Mouse (Mus musculus) cerebellum, adult 2 months (tissue): ENCODE data around the gene Ttc17. TPM values are rescaled to one million over a fixed set of nuclear protein-coding genes. Genes with fewer than 3 reads are reported as not detected.

Experiments
- DNase-seq, 2 experiments: peaks; one replicate each; pipeline ENCODE4 v3.0.0; 2021
- H3K27ac ChIP-seq: fragments of 200-500 bp; 2 replicates; pipeline ENCODE4 v1.5.1; 2012; ENCODE audit warnings: low read length, control low read depth, inconsistent platforms; ENCODE audit not compliant: insufficient read depth
- H3K27me3 ChIP-seq: fragments of 200-500 bp; 2 replicates; pipeline ENCODE4 v1.6.1; 2012; ENCODE audit warnings: inconsistent platforms, mild to moderate bottlenecking, low read length, moderate library complexity; ENCODE audit not compliant: control insufficient read depth, insufficient read depth
- H3K4me1 ChIP-seq: fragments of 200-500 bp; 2 replicates; pipeline ENCODE4 v1.6.1; 2011; ENCODE audit warnings: low read length; ENCODE audit not compliant: control insufficient read depth, insufficient read depth
- H3K4me3 ChIP-seq: fragments of 200-500 bp; replicated peaks from 2 replicates; pipeline ENCODE3; 2011; ENCODE audit warnings: mild to moderate bottlenecking, low read depth, low read length, control low read depth; ENCODE audit not compliant: insufficient read depth
- CTCF ChIP-seq: fragments of 200-500 bp; IDR thresholded peaks from 2 replicates; pipeline ENCODE4 v1.5.1; 2011; ENCODE audit warnings: low read depth, mild to moderate bottlenecking, control low read depth, low read length, moderate library complexity, borderline replicate concordance; ENCODE audit not compliant: insufficient read depth
- POLR2A ChIP-seq: fragments of 200-500 bp; IDR thresholded peaks from 2 replicates; pipeline ENCODE4 v1.6.1; 2011; ENCODE audit warnings: low read length, control low read depth, borderline replicate concordance; ENCODE audit not compliant: insufficient read depth
- WGBS: fragments of 180-500 bp; shearing (Covaris S2); methylation state at CpG from one replicate; pipeline ENCODE4 v1.1.7; 2018; 5-methylcytosine and 5-hydroxymethylcytosine counted together
- polyA plus RNA-seq: library from polyadenylated mRNA; depleted of rRNA; stranded (reverse); fragments of >200 nt; gene quantifications from 2 replicates; pipeline ENCODE4 v1.2.3, GENCODE M21; 2012

Gene Ttc17
- polyA plus RNA-seq, 1 experiment, result 44.6 TPM

DNA sequence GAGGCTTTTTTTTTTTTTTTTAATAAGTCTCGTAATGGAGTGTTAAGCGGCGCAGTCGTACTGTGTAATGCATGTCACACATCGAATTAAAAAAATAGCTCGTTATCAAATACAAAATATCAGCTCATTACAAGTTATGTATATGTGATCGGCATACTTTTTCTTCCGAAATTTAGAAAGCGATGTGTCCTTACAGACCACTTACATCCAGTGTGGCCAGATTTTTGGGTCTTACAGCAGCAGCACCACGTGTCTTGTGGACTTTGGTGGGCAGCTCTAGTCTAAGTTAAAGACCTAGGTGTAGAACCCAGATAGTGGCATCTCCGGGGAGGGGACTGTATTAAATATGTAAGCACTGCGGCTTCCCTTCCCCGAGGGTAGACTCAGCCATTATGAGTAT is 532 bp upstream of the Ttc17 start:
- no peak for TF ChIP-seq CTCF
- TF ChIP-seq POLR2A, result no peak
- no peak overlapping the region for H3K27ac ChIP-seq
- no peaks in the 10 kb centered on the region; the same call in 1 of the 2 replicates for H3K4me1 ChIP-seq
- H3K27me3 ChIP-seq, result no peaks in the 10 kb centered on the region
- 1% methylated on average over 13 of the region's 13 CpGs for WGBS
- no peak for DNase-seq
- peak overlapping the region; percentile 100 for H3K4me3 ChIP-seq

DNA sequence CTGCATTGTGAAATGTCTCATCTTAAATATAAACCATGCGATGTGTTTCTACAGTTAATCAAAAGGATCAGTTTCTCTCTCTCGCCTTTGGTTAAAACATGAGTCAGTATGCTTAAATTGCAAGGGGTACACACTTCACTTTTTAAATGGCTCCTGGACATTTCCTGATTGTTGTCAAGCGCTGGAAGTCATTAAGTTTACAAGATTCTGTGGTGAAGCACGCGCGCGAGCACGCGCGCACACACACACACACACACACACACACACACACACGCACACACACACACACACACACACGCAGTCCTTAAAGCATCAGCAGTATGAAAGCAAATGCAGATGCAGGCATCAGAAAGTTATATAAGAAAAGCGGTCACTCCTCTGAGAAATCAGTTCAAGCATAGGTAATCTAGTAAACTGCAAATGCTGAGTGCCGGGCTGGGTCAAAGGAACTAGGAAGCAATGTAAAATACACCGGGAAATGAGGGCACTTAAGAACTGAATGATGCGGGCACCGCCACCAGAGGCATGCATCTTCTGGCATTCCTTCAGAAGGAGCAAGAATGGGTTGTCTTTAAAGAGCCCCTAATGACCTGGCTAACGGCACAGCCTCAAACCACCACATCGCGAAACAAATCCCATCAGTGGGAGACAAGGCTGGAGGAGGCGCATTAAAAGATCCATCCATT is 949 bp downstream of the Ttc17 start:
- Histone ChIP-seq H3K27ac (peak overlapping the region; percentile 99), H3K4me3 (peak overlapping the region; percentile 100), H3K4me1 (no peaks in the 10 kb centered on the region; the same call in none of the 2 replicates), H3K27me3 (no peaks in the 10 kb centered on the region)
- 6% methylated on average over 21 of the region's 21 CpGs for WGBS
- no peak for TF ChIP-seq POLR2A
- no peak for TF ChIP-seq CTCF
- no peak for DNase-seq

DNA sequence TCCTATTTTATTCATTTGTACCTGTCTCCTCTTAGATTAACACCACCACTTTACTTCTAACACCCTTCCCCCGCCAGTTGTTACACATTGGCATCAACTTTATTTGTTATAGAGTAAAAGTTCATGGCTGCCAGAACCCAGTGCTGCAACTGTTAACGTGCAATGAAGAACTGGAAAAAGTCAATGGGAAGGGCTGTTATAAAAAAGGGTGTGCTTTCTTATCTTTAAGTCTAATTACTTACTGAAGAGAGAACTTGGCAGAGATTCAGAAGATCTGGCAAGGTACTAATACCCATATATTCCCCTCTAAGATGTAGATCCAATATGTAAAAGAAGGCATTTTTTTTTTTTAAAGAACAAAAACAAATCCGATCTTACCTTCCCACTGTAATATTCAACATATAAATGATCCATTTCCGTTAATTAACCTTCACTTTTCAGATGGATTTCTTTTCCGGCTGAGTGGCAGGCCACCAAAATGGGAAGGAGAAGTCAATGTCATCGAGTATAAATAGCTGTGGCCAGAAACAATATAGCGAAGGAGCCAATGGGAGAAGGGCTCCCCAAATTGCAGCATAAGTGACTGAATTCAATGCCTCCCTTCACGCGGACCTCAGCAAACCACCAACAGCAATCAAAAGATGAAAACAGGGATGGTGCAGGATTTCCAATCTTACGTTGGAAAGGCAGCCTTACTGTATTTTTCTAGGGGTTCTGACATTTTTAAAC is 1.8 kb downstream of the Ttc17 start:
- peak in 1 of 2 experiments; percentile 34 for DNase-seq
- no peak for TF ChIP-seq CTCF
- no peak for TF ChIP-seq POLR2A
- 36% methylated on average over 10 of the region's 10 CpGs for WGBS

DNA sequence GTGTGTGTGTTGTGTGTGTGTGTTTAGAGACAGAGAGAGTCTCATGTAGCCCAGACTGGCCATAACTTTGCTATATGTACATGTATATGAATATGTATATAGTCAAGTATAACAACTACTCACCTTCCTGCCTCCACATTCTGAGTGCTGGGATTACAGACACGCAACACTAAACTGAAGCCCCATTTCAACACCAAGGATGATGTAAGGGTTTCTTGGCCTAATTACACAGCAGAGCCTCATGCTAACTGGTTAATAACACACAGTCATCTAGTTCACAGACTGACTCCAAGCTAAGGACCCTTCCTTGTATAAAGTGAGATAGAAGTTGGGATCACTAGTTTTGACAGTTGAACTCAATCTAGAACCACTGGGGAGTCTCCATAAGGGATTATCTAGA is 3.9 kb downstream of the Ttc17 start:
- no peak overlapping the region for H3K4me3 ChIP-seq
- no peak for DNase-seq
- no peaks in the 10 kb centered on the region for H3K27me3 ChIP-seq
- H3K4me1 ChIP-seq, result peaks cover 24% of the 10 kb centered on the region
- no peak overlapping the region for H3K27ac ChIP-seq
- no peak for TF ChIP-seq CTCF
- TF ChIP-seq POLR2A, result no peak
- 91% methylated on average over 1 of the region's 1 CpGs for WGBS

More for the DNA sequence above, 1.8 kb downstream of the Ttc17 start:
- Histone ChIP-seq H3K27me3 (no peaks in the 10 kb centered on the region), H3K27ac (no peak overlapping the region), H3K4me3 (peak overlapping the region; percentile 100), H3K4me1 (peaks cover 3% of the 10 kb centered on the region)

DNA sequence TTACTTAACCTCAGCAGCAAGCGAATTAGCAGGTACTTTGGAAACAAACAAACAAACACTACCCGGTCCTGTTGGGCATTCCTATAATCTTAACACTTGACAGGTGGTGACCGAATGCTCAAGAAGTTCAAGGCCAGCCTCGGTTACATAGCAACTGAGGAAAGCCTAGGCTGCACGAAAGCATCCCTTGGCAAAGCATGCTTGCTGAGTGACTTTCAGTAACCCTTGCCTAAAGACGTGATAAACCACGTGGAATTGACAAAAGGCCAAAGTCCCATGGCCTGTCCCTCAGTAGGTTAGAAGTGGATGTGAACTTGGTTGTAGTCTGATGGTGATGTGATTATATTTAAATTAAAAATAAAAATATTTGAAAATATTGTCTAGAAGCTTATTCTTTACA is 4.4 kb downstream of the Ttc17 start:
- Histone ChIP-seq H3K4me1 (peaks cover 26% of the 10 kb centered on the region), H3K27ac (no peak overlapping the region), H3K4me3 (no peak overlapping the region), H3K27me3 (no peaks in the 10 kb centered on the region)
- TF ChIP-seq POLR2A, result no peak
- TF ChIP-seq CTCF, result no peak
- WGBS, result 32% methylated on average over 7 of the region's 7 CpGs
- no peak for DNase-seq

DNA sequence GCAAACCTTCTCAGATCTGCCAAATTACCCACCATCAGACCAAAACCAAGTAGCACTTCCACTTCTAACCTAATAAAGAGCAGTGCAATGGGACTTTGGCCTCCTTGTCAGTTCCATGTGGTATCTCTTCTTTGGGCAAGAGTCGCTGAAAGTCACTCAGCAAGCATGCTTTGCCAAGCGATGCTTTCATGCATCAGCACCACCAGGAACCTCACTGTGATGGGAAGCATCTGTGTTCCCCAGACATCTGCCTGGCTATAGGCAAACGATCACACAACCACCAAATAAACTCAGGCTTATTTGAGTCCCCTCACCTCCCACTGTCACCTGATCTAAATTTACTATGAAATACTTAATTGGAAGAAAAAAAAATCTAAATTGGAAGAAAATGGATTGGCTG is 5.5 kb downstream of the Ttc17 start:
- WGBS, result 21% methylated on average over 3 of the region's 3 CpGs
- no peak for TF ChIP-seq CTCF
- no peak for TF ChIP-seq POLR2A
- no peak overlapping the region for H3K4me3 ChIP-seq

DNA sequence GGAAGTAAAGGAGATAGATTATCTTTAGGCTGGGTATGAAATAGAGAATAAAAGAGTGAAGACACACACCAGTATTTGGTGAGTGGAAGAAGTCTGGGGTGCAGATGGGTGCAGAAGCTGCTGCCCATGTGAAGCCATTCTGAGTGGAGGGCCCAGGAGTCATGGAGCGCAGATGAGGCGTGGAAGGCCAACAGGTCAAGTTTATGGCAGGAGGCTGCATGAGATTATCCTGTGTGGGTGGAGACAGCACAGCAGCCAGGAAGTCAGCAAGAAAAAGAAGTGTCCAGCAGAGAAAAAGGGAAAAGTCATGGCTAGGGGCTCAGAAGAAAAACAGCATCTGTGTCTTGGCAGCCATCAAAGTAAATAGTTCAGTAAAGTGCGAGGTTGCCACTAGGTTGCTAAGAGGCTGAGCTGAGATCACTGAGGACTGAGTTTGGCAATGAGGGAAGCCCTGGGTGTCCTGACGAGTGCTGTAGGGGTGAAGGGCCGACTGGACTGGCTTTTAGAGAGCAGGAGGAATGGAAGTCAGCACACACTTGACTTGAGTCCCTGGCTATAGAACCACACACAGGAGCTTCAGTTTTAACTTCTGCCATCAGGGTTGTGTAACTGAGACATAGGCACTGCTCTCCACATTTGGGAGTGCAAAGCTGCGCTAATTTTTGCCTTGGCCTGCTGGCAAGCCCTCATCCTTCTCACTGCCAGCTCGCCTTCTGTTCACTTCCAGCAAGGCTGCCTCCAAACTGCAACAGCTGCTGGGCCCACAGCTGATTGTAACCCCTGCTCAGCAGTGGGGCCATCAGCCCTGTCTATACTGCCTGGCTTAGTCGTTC is 8.1 kb downstream of the Ttc17 start:
- H3K27ac ChIP-seq, result peak overlapping the region; percentile 72
- H3K27me3 ChIP-seq, result no peaks in the 10 kb centered on the region
- TF ChIP-seq CTCF, result no peak
- TF ChIP-seq POLR2A, result no peak
- DNase-seq, result peak; percentile 82 to 87
- peaks cover 29% of the 10 kb centered on the region for H3K4me1 ChIP-seq
- H3K4me3 ChIP-seq, result no peak overlapping the region
- WGBS, result 7% methylated on average over 8 of the region's 8 CpGs

More for the DNA sequence above, 5.5 kb downstream of the Ttc17 start:
- Histone ChIP-seq H3K27me3 (no peaks in the 10 kb centered on the region), H3K4me1 (peaks cover 29% of the 10 kb centered on the region), H3K27ac (no peak overlapping the region)
- DNase-seq, result no peak
